Mouse (Mus musculus) stomach, embryonic 14.5 days (tissue): ENCODE results near the gene Arl4c. TPM values are rescaled to one million over a fixed set of nuclear protein-coding genes. Genes with fewer than 3 reads are reported as not detected.

ENCODE experiments used
- ATAC-seq: fragments of 200-750 bp; cut with Nextera tagmentation; 2 replicates; pipeline ENCODE4 v1.8.0; 2017; ENCODE audit warnings: low read depth, moderate TSS enrichment; ENCODE audit not compliant: insufficient number of reproducible peaks, insufficient read depth, low FRiP score
- H3K27ac ChIP-seq: fragments of 300-500 bp; sonication (generic); 2 replicates; pipeline ENCODE4 v1.5.1; 2014; ENCODE audit warnings: mild to moderate bottlenecking, low read length, moderate library complexity, mixed read lengths
- H3K27me3 ChIP-seq: fragments of 300-500 bp; sonication (generic); 2 replicates; pipeline ENCODE4 v1.6.1; 2014; ENCODE audit warnings: low read length, control low read depth, mixed read lengths; ENCODE audit not compliant: control insufficient read depth, insufficient read depth
- H3K36me3 ChIP-seq: fragments of 300-500 bp; sonication (generic); 2 replicates; pipeline ENCODE4 v1.6.1; 2014; ENCODE audit warnings: mild to moderate bottlenecking, control low read depth, low read length, moderate library complexity, mixed read lengths; ENCODE audit not compliant: control insufficient read depth, insufficient read depth
- H3K4me1 ChIP-seq: fragments of 300-500 bp; sonication (generic); 2 replicates; pipeline ENCODE4 v1.6.1; 2014; ENCODE audit warnings: low read length, control low read depth, mixed read lengths; ENCODE audit not compliant: control insufficient read depth, insufficient read depth
- H3K4me2 ChIP-seq: fragments of 300-500 bp; sonication (generic); replicated peaks from 2 replicates; pipeline ENCODE4 v1.6.1; 2014; ENCODE audit warnings: low read depth, low read length, control low read depth
- H3K4me3 ChIP-seq: fragments of 300-500 bp; sonication (generic); 2 replicates; pipeline ENCODE4 v1.5.1; 2014; ENCODE audit warnings: low read depth, low read length, control low read depth
- H3K9ac ChIP-seq: fragments of 300-500 bp; sonication (generic); replicated peaks from 2 replicates; pipeline ENCODE4 v1.6.1; 2014; ENCODE audit warnings: low read depth, mild to moderate bottlenecking, control low read depth, low read length, moderate library complexity, mixed read lengths
- H3K9me3 ChIP-seq: fragments of 300-500 bp; sonication (generic); 2 replicates; pipeline ENCODE4 v1.6.1; 2016; ENCODE audit warnings: low read depth, low read length, control low read depth; ENCODE audit not compliant: control insufficient read depth
- WGBS: fragments of 180-500 bp; shearing (Covaris S2); extraction: QIAGEN DNeasy Blood & Tissue Kit; methylation state at CpG from one replicate; pipeline ENCODE4 v1.1.7; 2014; 5-methylcytosine and 5-hydroxymethylcytosine counted together
- polyA plus RNA-seq: library from polyadenylated mRNA; unstranded; fragments of >200 nt; fragmentation: Nextera tagmentation; extraction: Ambion mirVana; gene quantifications from 2 replicates; pipeline ENCODE4 v1.2.1, GENCODE M21; 2014

The Arl4c gene
- 6.5 TPM in 2 replicates for polyA plus RNA-seq

GRCm38 (mm10) chr1:88701870-88702661, at the start of gene Arl4c:
TSS of gene Arl4c (minus strand) at chr1:88702221.
- Histone ChIP-seq H3K4me2 (peak within 1 kb of the TSS; percentile 89), H3K27me3 (no peaks in the 10 kb centered on the region), H3K36me3 (no peaks in the 10 kb centered on the region), H3K4me3 (peak within 1 kb of the TSS; percentile 87), H3K27ac (peak within 1 kb of the TSS; percentile 91), H3K9ac (peak within 1 kb of the TSS; percentile 90), H3K9me3 (no peaks in the 10 kb centered on the region), H3K4me1 (peaks cover 18% of the 10 kb centered on the region)
- WGBS: 1% methylated on average over 82 of the region's 91 CpGs
- peak; percentile 83 for ATAC-seq

DNA sequence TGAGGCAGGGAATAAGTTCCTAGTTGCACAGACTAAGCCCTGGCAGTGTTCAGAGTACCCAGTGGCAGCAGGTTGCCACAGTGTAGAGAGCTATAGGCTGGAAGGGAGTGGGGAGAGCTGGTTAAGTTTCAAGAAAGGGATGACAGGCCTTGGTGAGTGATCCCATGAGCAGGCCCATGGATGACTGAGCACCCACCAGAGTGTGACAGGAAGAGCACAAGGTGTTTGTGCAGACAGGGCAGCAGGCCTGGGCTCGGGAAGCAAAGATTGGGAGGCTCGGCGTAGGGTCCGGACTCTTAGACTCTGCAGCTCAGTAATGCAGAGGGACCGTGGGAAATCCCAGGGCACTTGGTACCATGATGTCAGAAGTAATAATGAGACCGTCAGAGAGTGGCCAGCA, 49.3 kb upstream of the Arl4c start:
- Histone ChIP-seq H3K4me2 (no peak overlapping the region), H3K27ac (no peak overlapping the region), H3K4me3 (no peak overlapping the region), H3K27me3 (no peaks in the 10 kb centered on the region), H3K9ac (no peak overlapping the region), H3K4me1 (0 out of 2 replicates have a peak, but pooled peaks cover 3% of the 10 kb centered on the region), H3K9me3 (no peaks in the 10 kb centered on the region), H3K36me3 (no peaks in the 10 kb centered on the region)
- 90% methylated on average over 6 of the region's 6 CpGs for WGBS
- ATAC-seq: no peak

DNA sequence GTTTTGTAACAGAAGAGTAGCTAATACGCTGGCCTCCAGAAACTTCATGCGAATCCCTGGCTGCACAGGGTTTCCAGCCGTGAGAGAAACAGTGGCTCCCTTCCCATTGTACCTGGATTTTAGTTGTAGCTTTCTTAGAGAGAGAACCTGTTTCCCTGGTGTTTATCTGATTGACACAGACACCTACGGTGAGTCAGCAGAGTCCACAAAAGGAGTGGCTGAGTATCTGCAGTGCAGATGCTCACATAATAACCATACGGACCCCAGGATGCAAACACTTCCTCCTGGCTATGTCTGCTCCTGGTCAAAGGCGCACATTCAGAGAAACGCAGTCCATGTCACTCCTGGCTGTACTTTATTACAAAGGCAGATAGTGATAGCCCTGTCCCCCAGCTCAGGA, 48.6 kb upstream of the Arl4c start:
- no peak overlapping the region for H3K27ac ChIP-seq
- no peaks in the 10 kb centered on the region for H3K9me3 ChIP-seq
- H3K4me1 ChIP-seq: 0 out of 2 replicates have a peak, but pooled peaks cover 3% of the 10 kb centered on the region
- no peaks in the 10 kb centered on the region for H3K36me3 ChIP-seq
- H3K27me3 ChIP-seq: no peaks in the 10 kb centered on the region
- WGBS: 80% methylated on average over 7 of the region's 7 CpGs
- ATAC-seq: no peak
- H3K9ac ChIP-seq: no peak overlapping the region
- H3K4me3 ChIP-seq: no peak overlapping the region
- H3K4me2 ChIP-seq: no peak overlapping the region

- H3K27ac ChIP-seq: no peak overlapping the region
- H3K4me1 ChIP-seq: 0 out of 2 replicates have a peak, but pooled peaks cover 3% of the 10 kb centered on the region
- no peaks in the 10 kb centered on the region for H3K9me3 ChIP-seq
- 90% methylated on average over 3 of the region's 3 CpGs for WGBS
- H3K27me3 ChIP-seq: no peaks in the 10 kb centered on the region
- ATAC-seq: no peak
- no peak overlapping the region for H3K4me3 ChIP-seq
- no peak overlapping the region for H3K9ac ChIP-seq
- H3K36me3 ChIP-seq: no peaks in the 10 kb centered on the region
- no peak overlapping the region for H3K4me2 ChIP-seq
These were observed 48.1 kb upstream of the Arl4c start for GRCm38 (mm10) chr1:88750126-88750525.

DNA sequence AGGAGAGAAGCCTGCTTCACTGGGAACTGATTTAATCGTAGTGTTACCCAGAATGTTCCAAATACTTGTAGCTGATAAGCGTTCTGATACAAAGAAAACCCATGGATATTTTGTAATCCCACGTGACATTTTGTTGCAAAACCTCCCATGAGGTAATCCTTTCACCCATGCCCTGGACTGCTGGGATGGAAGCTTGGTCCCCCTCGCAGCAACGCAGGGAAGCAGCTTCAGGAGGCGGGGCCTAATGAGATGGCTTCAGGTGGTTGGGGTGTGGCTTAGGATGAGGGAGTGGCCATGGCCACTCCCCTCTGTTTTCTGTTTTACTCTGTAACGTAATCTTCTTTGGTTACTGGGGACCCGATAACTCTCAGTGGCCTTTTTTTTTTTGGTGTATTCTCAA, 47.1 kb upstream of the Arl4c start:
- Histone ChIP-seq H3K4me1 (0 out of 2 replicates have a peak, but pooled peaks cover 3% of the 10 kb centered on the region), H3K4me3 (no peak overlapping the region), H3K9ac (no peak overlapping the region), H3K27me3 (no peaks in the 10 kb centered on the region), H3K27ac (no peak overlapping the region), H3K36me3 (no peaks in the 10 kb centered on the region), H3K9me3 (no peaks in the 10 kb centered on the region), H3K4me2 (no peak overlapping the region)
- 70% methylated on average over 8 of the region's 8 CpGs for WGBS
- ATAC-seq: no peak

DNA sequence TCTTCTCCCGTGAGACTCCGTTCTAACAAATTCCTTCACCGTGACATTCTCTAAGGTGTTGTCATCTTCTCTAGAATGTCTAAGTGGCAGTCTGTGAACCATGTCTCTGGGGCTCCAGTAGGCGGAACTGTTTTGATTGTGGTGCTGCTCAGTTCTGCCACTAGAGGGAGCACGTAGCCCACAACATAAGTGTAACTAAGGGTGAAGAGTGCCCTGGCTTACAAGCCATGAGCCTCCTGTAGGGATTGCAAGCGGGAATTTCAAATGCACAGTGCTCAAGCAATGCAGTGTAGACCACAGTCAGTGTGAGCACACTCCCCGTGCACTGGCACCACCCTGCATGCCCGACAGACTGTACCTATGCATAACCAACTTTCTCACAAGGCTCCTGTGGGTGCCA, 43.2 kb upstream of the Arl4c start:
- no peak overlapping the region for H3K4me3 ChIP-seq
- H3K4me1 ChIP-seq: no peaks in the 10 kb centered on the region
- no peak overlapping the region for H3K27ac ChIP-seq
- no peaks in the 10 kb centered on the region for H3K27me3 ChIP-seq
- peak; percentile 71 for ATAC-seq
- H3K4me2 ChIP-seq: no peak overlapping the region; the same call in 1 of the 2 replicates
- WGBS: 9% methylated on average over 8 of the region's 8 CpGs
- no peak overlapping the region for H3K9ac ChIP-seq
- H3K36me3 ChIP-seq: no peaks in the 10 kb centered on the region
- no peaks in the 10 kb centered on the region for H3K9me3 ChIP-seq

DNA sequence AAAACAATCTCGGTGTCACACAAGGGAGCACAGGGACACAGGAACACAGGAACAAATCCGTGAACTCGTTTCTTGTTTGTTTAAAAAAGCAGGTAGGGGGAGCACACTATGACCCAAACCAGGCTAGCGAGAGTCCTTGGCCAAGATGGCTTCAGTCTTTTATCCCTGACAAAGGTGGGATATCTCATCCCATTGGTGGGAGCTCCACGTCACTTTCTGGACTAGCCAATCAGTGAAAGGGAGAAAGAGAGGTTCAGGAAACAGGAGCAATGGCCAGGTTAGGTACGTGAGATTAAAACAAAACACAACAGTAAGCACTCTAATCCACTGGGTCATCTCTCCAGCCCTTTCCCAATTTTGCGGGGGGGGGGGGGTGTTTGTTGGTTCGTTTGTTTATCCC, 42.2 kb upstream of the Arl4c start:
- WGBS: 69% methylated on average over 8 of the region's 8 CpGs
- Histone ChIP-seq H3K9ac (no peak overlapping the region), H3K4me1 (no peaks in the 10 kb centered on the region), H3K4me2 (no peak overlapping the region), H3K27me3 (no peaks in the 10 kb centered on the region), H3K4me3 (no peak overlapping the region), H3K27ac (no peak overlapping the region), H3K36me3 (no peaks in the 10 kb centered on the region), H3K9me3 (no peaks in the 10 kb centered on the region)
- no peak for ATAC-seq

GRCm38 (mm10) chr1:88742372-88742771, 40.4 kb upstream of the Arl4c start:
- H3K9ac ChIP-seq: no peak overlapping the region
- H3K9me3 ChIP-seq: no peaks in the 10 kb centered on the region
- no peak overlapping the region for H3K4me3 ChIP-seq
- no peak overlapping the region for H3K27ac ChIP-seq
- no peak for ATAC-seq
- H3K27me3 ChIP-seq: no peaks in the 10 kb centered on the region
- no peaks in the 10 kb centered on the region for H3K36me3 ChIP-seq
- 45% methylated on average over 7 of the region's 7 CpGs for WGBS
- H3K4me1 ChIP-seq: no peaks in the 10 kb centered on the region
- no peak overlapping the region for H3K4me2 ChIP-seq

DNA sequence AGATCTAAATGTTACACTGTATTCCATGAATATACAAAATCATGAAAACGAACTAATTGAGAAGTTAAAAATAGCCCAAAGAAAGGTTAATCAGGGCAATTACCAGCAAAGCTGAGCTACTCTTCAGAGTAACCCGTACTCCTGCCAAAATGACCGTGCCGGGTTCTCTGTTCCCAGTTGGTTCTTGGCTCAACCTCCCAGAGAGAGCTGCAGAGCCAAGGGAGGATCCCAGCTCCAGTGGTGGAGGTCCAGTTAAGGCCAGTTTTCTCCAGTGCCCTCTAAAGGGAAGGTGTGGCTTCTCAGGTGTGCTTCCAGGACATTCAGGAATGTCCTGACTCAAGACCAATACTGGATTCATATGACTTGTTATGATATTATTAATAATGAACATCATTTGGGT, 37.5 kb upstream of the Arl4c start:
- Histone ChIP-seq H3K9me3 (no peaks in the 10 kb centered on the region), H3K9ac (no peak overlapping the region), H3K4me2 (no peak overlapping the region), H3K4me3 (no peak overlapping the region), H3K36me3 (no peaks in the 10 kb centered on the region), H3K27me3 (no peaks in the 10 kb centered on the region), H3K4me1 (no peaks in the 10 kb centered on the region), H3K27ac (no peak overlapping the region)
- no peak for ATAC-seq
- WGBS: 78% methylated on average over 4 of the region's 4 CpGs
